ENCODE assay signal across 29 mouse cellular contexts in the genomic region with DNA sequence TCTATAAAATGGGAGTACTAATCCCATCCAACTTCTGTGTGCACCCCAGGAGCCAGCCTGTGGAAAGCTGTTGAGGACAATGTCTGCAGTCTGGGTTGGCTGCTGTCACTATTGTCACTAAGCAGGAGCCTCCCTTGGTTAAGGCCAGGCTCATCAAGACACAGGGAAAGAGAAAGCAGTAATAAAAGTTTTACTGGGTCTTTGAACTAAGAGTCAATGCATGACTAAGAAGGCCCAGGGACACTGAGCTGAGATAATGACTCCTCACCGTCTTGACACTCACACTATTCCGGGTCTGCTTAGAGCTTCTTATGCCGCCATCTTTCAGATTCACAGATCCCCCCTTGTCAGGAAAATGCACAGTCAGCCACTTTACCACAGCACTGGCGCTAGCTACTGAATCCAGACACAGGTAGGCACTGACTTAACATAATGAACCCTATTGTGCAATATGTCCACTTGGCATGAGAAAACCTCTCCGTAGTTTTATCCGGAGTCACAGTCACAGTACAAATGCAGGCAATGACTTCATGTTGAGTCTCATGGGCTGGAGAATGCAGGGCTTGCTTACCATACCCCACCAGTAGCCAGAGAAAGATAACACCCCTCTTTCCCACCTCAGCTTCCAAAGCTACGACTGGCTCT.
DNase-seq lines count a peak whose midpoint lies in the region; ATAC-seq and TF ChIP-seq lines count a peak whose summit lies in the region.
"Had no signal": no experiment of that assay in that cellular context is flagged by ENCODE, and none has a peak within 500 bp of the region (broad histone marks: within the 10 kb centered on the region; RNA-seq: fewer than 3 reads in every experiment).

No protein-coding gene starts in this region.

- H3K9me3 ChIP-seq in lung, postnatal 0 days (ENCODE audit: low read length) = no peaks in the 10 kb centered on the region
- H3K9me3 ChIP-seq in embryonic facial prominence, embryonic 13.5 days = no peaks in the 10 kb centered on the region
- H3K9me3 ChIP-seq in limb, embryonic 14.5 days (ENCODE audit: control insufficient read depth, low read length) = no peaks in the 10 kb centered on the region
- H3K9me3 ChIP-seq: forebrain, embryonic 13.5 days; heart, embryonic 12.5 days; hindbrain, embryonic 10.5 days; hindbrain, embryonic 15.5 days; kidney, embryonic 15.5 days; lung, embryonic 15.5 days had no signal

- H3K36me3 ChIP-seq in lung, postnatal 0 days (ENCODE audit: insufficient read depth, low read length) = no peaks in the 10 kb centered on the region
- no peaks in the 10 kb centered on the region for H3K36me3 ChIP-seq in embryonic facial prominence, embryonic 13.5 days
- H3K36me3 ChIP-seq in limb, embryonic 14.5 days (ENCODE audit: control insufficient read depth, insufficient read depth, low read length) = no peaks in the 10 kb centered on the region
- H3K36me3 ChIP-seq: heart, embryonic 12.5 days; hindbrain, embryonic 10.5 days; hindbrain, embryonic 15.5 days; kidney, embryonic 15.5 days; lung, embryonic 15.5 days had no signal

- peak; percentile 49 for ATAC-seq in lung, postnatal 0 days
- ATAC-seq in embryonic facial prominence, embryonic 13.5 days (ENCODE audit: insufficient number of reproducible peaks, insufficient read depth, low FRiP score, low TSS enrichment, low read depth) = no peak
- ATAC-seq in limb, embryonic 14.5 days (ENCODE audit: low FRiP score, low read depth) = no peak
- ATAC-seq: forebrain, embryonic 13.5 days; inflammation-experienced regulatory T-cells, adult 6 months; midbrain, embryonic 16.5 days had no signal

- 67% methylated on average over 7 of the region's 7 CpGs for WGBS in lung, postnatal 0 days
- WGBS in embryonic facial prominence, embryonic 13.5 days = 76% methylated on average over 7 of the region's 7 CpGs
- WGBS in limb, embryonic 14.5 days = 63% methylated on average over 7 of the region's 7 CpGs

- H3K4me2 ChIP-seq in lung, postnatal 0 days (replicated peaks; ENCODE audit: low read depth, low read length) = no peak overlapping the region
- H3K4me2 ChIP-seq in embryonic facial prominence, embryonic 13.5 days = no peak overlapping the region
- no peak overlapping the region for H3K4me2 ChIP-seq in limb, embryonic 14.5 days (replicated peaks; ENCODE audit: low read depth, low read length, severe bottlenecking)
- H3K4me2 ChIP-seq: forebrain, embryonic 13.5 days; heart, embryonic 12.5 days; hindbrain, embryonic 15.5 days; kidney, embryonic 15.5 days; lung, embryonic 15.5 days had no signal

- no peak overlapping the region for H3K4me3 ChIP-seq in lung, postnatal 0 days (ENCODE audit: low read depth, low read length)
- no peak overlapping the region for H3K4me3 ChIP-seq in embryonic facial prominence, embryonic 13.5 days
- no peak overlapping the region for H3K4me3 ChIP-seq in limb, embryonic 14.5 days (replicated peaks; ENCODE audit: low read length)
- H3K4me3 ChIP-seq: forebrain, embryonic 13.5 days; heart, embryonic 12.5 days; hindbrain, embryonic 10.5 days; hindbrain, embryonic 15.5 days; kidney, embryonic 15.5 days; layer of hippocampus, adult 2 months; lung, embryonic 15.5 days had no signal

- H3K27ac ChIP-seq in lung, postnatal 0 days (ENCODE audit: low read length) = no peak overlapping the region
- peak overlapping the region; percentile 45; the same call in 1 of the 2 replicates for H3K27ac ChIP-seq in embryonic facial prominence, embryonic 13.5 days
- H3K27ac ChIP-seq in limb, embryonic 14.5 days (replicated peaks; ENCODE audit: low read depth, low read length) = 0 out of 2 replicates have a peak overlapping the region, but pooled peaks have one; percentile 33
- H3K27ac ChIP-seq: forebrain, embryonic 13.5 days; hindbrain, embryonic 10.5 days; hindbrain, embryonic 15.5 days; kidney, embryonic 15.5 days; layer of hippocampus, adult 2 months; lung, embryonic 15.5 days; stomach, postnatal 0 days had no signal

- TF ChIP-seq POLR2A in limb, embryonic 14.5 days (IDR thresholded peaks at IDR 0.05; ENCODE audit: borderline replicate concordance, extremely low read depth, insufficient read depth, insufficient read length) = no peak

- TF ChIP-seq EP300 in lung, postnatal 0 days (IDR thresholded peaks at IDR 0.05) = no peak

- no peak overlapping the region for H3K9ac ChIP-seq in lung, postnatal 0 days (replicated peaks; ENCODE audit: low read depth)
- no peak overlapping the region for H3K9ac ChIP-seq in embryonic facial prominence, embryonic 13.5 days
- H3K9ac ChIP-seq in limb, embryonic 14.5 days (ENCODE audit: low read depth, low read length, severe bottlenecking) = no peak overlapping the region
- H3K9ac ChIP-seq: forebrain, embryonic 13.5 days; heart, embryonic 12.5 days; hindbrain, embryonic 15.5 days; kidney, embryonic 15.5 days; lung, embryonic 15.5 days had no signal

- no peaks in the 10 kb centered on the region for H3K27me3 ChIP-seq in lung, postnatal 0 days (replicated peaks; ENCODE audit: insufficient read depth, low read length)
- no peaks in the 10 kb centered on the region for H3K27me3 ChIP-seq in embryonic facial prominence, embryonic 13.5 days
- no peaks in the 10 kb centered on the region for H3K27me3 ChIP-seq in limb, embryonic 14.5 days (ENCODE audit: control insufficient read depth, insufficient read depth, low read length)
- H3K27me3 ChIP-seq: forebrain, embryonic 13.5 days; heart, embryonic 12.5 days; hindbrain, embryonic 15.5 days; kidney, embryonic 15.5 days; lung, embryonic 15.5 days had no signal

- peak; percentile 60 for DNase-seq in lung, postnatal 0 days (ENCODE audit: low spot score)
- DNase-seq in lung, postnatal 36 days = no peak
- peak; percentile 40 for DNase-seq in fibroblast of lung, adult 2 months (ENCODE audit: low read depth)
- no peak for DNase-seq in limb, embryonic 14.5 days (ENCODE audit: low spot score)
- DNase-seq in gastrocnemius, postnatal 4 days (ENCODE audit: low spot score in 2 of 2) = no peak
- no peak for DNase-seq in spleen, postnatal 36 days (ENCODE audit: low spot score in 2 of 2)
- DNase-seq: B cell, adult 2 months; cerebellum, adult 8-10 months; cerebellum, postnatal 25 days; gastrocnemius, postnatal 14 days; heart, adult 18-20 months; kidney, adult 18-20 months; layer of hippocampus, postnatal 36 days; liver; right cerebral cortex, postnatal 25 days; spleen, adult 18-20 months; thymus, adult 18-20 months; thymus, postnatal 25 days had no signal

- no peaks in the 10 kb centered on the region for H3K4me1 ChIP-seq in lung, postnatal 0 days (ENCODE audit: insufficient read depth, low read depth, low read length)
- H3K4me1 ChIP-seq in embryonic facial prominence, embryonic 13.5 days = peaks cover 28% of the 10 kb centered on the region
- H3K4me1 ChIP-seq in limb, embryonic 14.5 days (ENCODE audit: control insufficient read depth, insufficient read depth, low read length) = peaks cover 26% of the 10 kb centered on the region
- H3K4me1 ChIP-seq: hindbrain, embryonic 15.5 days; kidney, embryonic 15.5 days; lung, embryonic 15.5 days had no signal

- no peak for TF ChIP-seq CTCF in lung, postnatal 0 days (IDR thresholded peaks at IDR 0.05)

Comparison
In these comparisons a context has a peak if more than half of its experiments do, and no peak if none do; other contexts are left out.
1. DNase-seq: peak in lung, postnatal 0 days (single experiment) and fibroblast of lung, adult 2 months (single experiment); none in lung, postnatal 36 days (single experiment), limb, embryonic 14.5 days (single experiment), gastrocnemius, postnatal 4 days (0 of 2) and spleen, postnatal 36 days (0 of 2).